Mouse (Mus musculus): Measurements from ENCODE around the gene Hibadh.

GRCm38 (mm10) chr6:52601706-52602642 lies 38.2 kb downstream of the Hibadh start:
- TF ChIP-seq CTCF (IDR thresholded peaks at IDR 0.05): no peak
- TF ChIP-seq EP300 (IDR thresholded peaks at IDR 0.05; ENCODE audit: insufficient read depth, low read depth, low read length): no peak

All from heart, adult 2 months (tissue).